Mouse (Mus musculus) liver, adult 2 months (tissue): Measurements from ENCODE around the gene Trabd. TPM values are rescaled to one million over a fixed set of nuclear protein-coding genes. Genes with fewer than 3 reads are reported as not detected.
A peak's percentile ranks its signal among the peaks of the same experiment; 100 is the strongest.

Experiments used
- DNase-seq: peaks from one replicate; pipeline ENCODE4 v3.0.0-alpha.2; 2011; ENCODE audit warnings: low read depth, low spot score; ENCODE audit errors: extremely low read depth
- H3K27ac ChIP-seq: fragments of 200-500 bp; replicated peaks from 2 replicates; pipeline ENCODE4 v1.5.1; 2012; ENCODE audit warnings: low read depth, mild to moderate bottlenecking, control low read depth, inconsistent platforms, low read length; ENCODE audit not compliant: insufficient read depth
- H3K27me3 ChIP-seq: fragments of 200-500 bp; 2 replicates; pipeline ENCODE4 v1.6.1; 2012; ENCODE audit warnings: mild to moderate bottlenecking, moderate library complexity, low read length, inconsistent platforms; ENCODE audit not compliant: control insufficient read depth, insufficient read depth
- H3K36me3 ChIP-seq: fragments of 200-500 bp; 2 replicates; pipeline ENCODE4 v1.6.1; 2012; ENCODE audit warnings: low read length, inconsistent platforms; ENCODE audit not compliant: control insufficient read depth, insufficient read depth
- H3K4me1 ChIP-seq: fragments of 200-500 bp; 2 replicates; pipeline ENCODE4 v1.6.1; 2011; ENCODE audit warnings: low read length; ENCODE audit not compliant: control insufficient read depth, insufficient read depth
- H3K4me3 ChIP-seq: fragments of 200-500 bp; 2 replicates; pipeline ENCODE4 v1.5.1; 2011; ENCODE audit warnings: low read depth, mild to moderate bottlenecking, control low read depth, low read length, moderate library complexity; ENCODE audit not compliant: insufficient read depth
- H3K79me2 ChIP-seq: fragments of 200-500 bp; 2 replicates; pipeline ENCODE4 v1.6.1; 2012; ENCODE audit warnings: inconsistent platforms, mild to moderate bottlenecking, low read length, moderate library complexity; ENCODE audit not compliant: control insufficient read depth, insufficient read depth
- H3K9ac ChIP-seq: fragments of 200-500 bp; 2 replicates; pipeline ENCODE4 v1.6.1; 2012; ENCODE audit warnings: low read depth, mild to moderate bottlenecking, control low read depth, inconsistent platforms, low read length
- CTCF ChIP-seq: fragments of 200-500 bp; IDR thresholded peaks from 2 replicates; pipeline ENCODE4 v1.5.1; 2011; ENCODE audit warnings: low read depth, low read length, control low read depth
- POLR2A ChIP-seq: fragments of 200-500 bp; IDR thresholded peaks from 2 replicates; pipeline ENCODE4 v1.6.1; 2011; ENCODE audit warnings: low read length, control low read depth; ENCODE audit not compliant: insufficient read depth; ENCODE audit errors: extremely low read depth
- WGBS: fragments of 180-500 bp; shearing (Covaris S2); methylation state at CpG from one replicate; pipeline ENCODE4 v1.1.7; 2018; 5-methylcytosine and 5-hydroxymethylcytosine counted together
- polyA plus RNA-seq: library from polyadenylated mRNA; depleted of rRNA; stranded (reverse); fragments of >200 nt; gene quantifications from 2 replicates; pipeline ENCODE4 v1.2.3, GENCODE M21; 2012; rRNA removed
- total RNA-seq: library from RNA; depleted of rRNA; stranded (reverse); fragments of >200 nt; gene quantifications from 2 replicates; pipeline ENCODE4 v1.2.3, GENCODE M21; 2014; rRNA removed

The Trabd gene
- 64.0 and 64.4 TPM in 2 replicates for total RNA-seq
- 65.5 and 81.6 TPM in 2 replicates for polyA plus RNA-seq

- peak within 1 kb of the TSS; percentile 96 for H3K4me3 ChIP-seq
- H3K9ac ChIP-seq: peak within 1 kb of the TSS; percentile 96
- H3K27me3 ChIP-seq: no peaks in the 10 kb centered on the region
- H3K79me2 ChIP-seq: peaks cover 21% of the 10 kb centered on the region; the same call in 1 of the 2 replicates
- TF ChIP-seq CTCF (no peak), POLR2A (no peak)
- WGBS: 34% methylated on average over 11 of the region's 11 CpGs
- peak; percentile 28 for DNase-seq
- H3K36me3 ChIP-seq: 0 out of 2 replicates have a peak, but pooled peaks cover 2% of the 10 kb centered on the region
- H3K27ac ChIP-seq: peak within 1 kb of the TSS; percentile 96
- H3K4me1 ChIP-seq: peaks cover 15% of the 10 kb centered on the region
These were observed at the start of gene Trabd for GRCm38 (mm10) chr15:89074613-89075477. Gene Trabd (plus strand): TSS chr15:89075124.

- H3K4me3 ChIP-seq: no peak overlapping the region
- no peaks in the 10 kb centered on the region for H3K79me2 ChIP-seq
- no peaks in the 10 kb centered on the region for H3K27me3 ChIP-seq
- no peak overlapping the region for H3K27ac ChIP-seq
- no peaks in the 10 kb centered on the region for H3K36me3 ChIP-seq
- WGBS: 77% methylated on average over 5 of the region's 5 CpGs
- TF ChIP-seq CTCF (peak; percentile 38), POLR2A (no peak)
- DNase-seq: peak; percentile 3
- no peaks in the 10 kb centered on the region for H3K4me1 ChIP-seq
- H3K9ac ChIP-seq: no peak overlapping the region
These were observed 30.5 kb upstream of the Trabd start for GRCm38 (mm10) chr15:89044381-89044780.

GRCm38 (mm10) chr15:89046356-89046755, 28.6 kb upstream of the Trabd start:
- Histone ChIP-seq H3K27ac (no peak overlapping the region), H3K27me3 (no peaks in the 10 kb centered on the region), H3K4me3 (no peak overlapping the region), H3K9ac (no peak overlapping the region), H3K36me3 (no peaks in the 10 kb centered on the region), H3K4me1 (no peaks in the 10 kb centered on the region), H3K79me2 (no peaks in the 10 kb centered on the region)
- 77% methylated on average over 4 of the region's 4 CpGs for WGBS
- TF ChIP-seq CTCF (no peak), POLR2A (no peak)
- DNase-seq: no peak

- H3K27ac ChIP-seq: no peak overlapping the region
- 91% methylated on average over 7 of the region's 7 CpGs for WGBS
- no peak overlapping the region for H3K9ac ChIP-seq
- no peaks in the 10 kb centered on the region for H3K4me1 ChIP-seq
- H3K4me3 ChIP-seq: no peak overlapping the region
- H3K27me3 ChIP-seq: peaks cover 3% of the 10 kb centered on the region; the same call in 1 of the 2 replicates
- no peaks in the 10 kb centered on the region for H3K79me2 ChIP-seq
- no peak for DNase-seq
- no peak for TF ChIP-seq POLR2A
- TF ChIP-seq CTCF: no peak
- H3K36me3 ChIP-seq: no peaks in the 10 kb centered on the region
These were observed 20.3 kb upstream of the Trabd start for GRCm38 (mm10) chr15:89054666-89055065.

GRCm38 (mm10) chr15:89058736-89059135, 16.2 kb upstream of the Trabd start:
- no peak overlapping the region for H3K27ac ChIP-seq
- WGBS: 36% methylated on average over 6 of the region's 6 CpGs
- no peak overlapping the region for H3K9ac ChIP-seq
- no peaks in the 10 kb centered on the region for H3K79me2 ChIP-seq
- H3K4me3 ChIP-seq: no peak overlapping the region
- H3K4me1 ChIP-seq: peaks cover 2% of the 10 kb centered on the region; the same call in 1 of the 2 replicates
- TF ChIP-seq POLR2A: no peak
- no peak for TF ChIP-seq CTCF
- no peaks in the 10 kb centered on the region for H3K36me3 ChIP-seq
- H3K27me3 ChIP-seq: peaks cover 8% of the 10 kb centered on the region
- no peak for DNase-seq
